Mouse (Mus musculus): ENCODE measurements at regions not wholly inside any gene's neighbourhood (a gene's known extent, or its start where the extent isn't known, plus 50 kb on each side); places are given as distances from the start of the nearest gene placed in this dataset.

DNA sequence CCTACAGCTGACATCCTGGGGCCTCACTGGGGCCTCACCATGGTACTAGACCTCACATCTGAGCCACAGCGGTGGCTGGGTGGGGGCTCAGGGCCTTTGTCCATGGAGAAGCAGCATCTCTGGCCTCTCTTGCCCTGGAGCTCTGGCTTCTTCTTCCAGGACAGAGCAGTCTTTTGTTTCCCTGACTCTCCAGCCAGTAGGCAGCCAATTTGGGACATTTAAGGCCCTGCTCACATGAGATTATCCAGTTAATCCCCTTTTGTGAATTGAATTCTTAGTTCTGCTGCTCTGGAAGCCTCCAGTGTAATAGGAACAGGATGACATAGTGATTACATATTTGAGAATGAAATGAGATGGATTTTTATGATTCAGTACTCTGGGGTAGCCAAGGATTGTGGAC is 140.5 kb upstream of the Lyplal1 start:
- no peak for TF ChIP-seq CTCF (conservative IDR thresholded peaks at IDR 0.05; ENCODE audit: insufficient read depth, insufficient read length, low read depth, low read length)
- TF ChIP-seq POLR2A (IDR thresholded peaks at IDR 0.05; ENCODE audit: low read depth, low read length) = no peak

Measured in kidney, adult 2 months (tissue).